Mouse (Mus musculus) spleen, embryonic (tissue): ENCODE results near the gene Coch.
"Not testable (repeated sequence)": the region's sequence is repeated elsewhere in the genome, so short reads cannot be mapped to it uniquely, and the experiment has no call there.

Experiments used
- CTCF ChIA-PET: fragments of 350-600 bp; sonication (Branson Sonifier 250); formaldehyde crosslinking; loops from one replicate; lab custom pipeline; 2022; lab: Charles Lee

The Coch gene

GRCm38 (mm10) chr12:51636689-51637470 is 43.7 kb downstream of the Coch start:
- CTCF ChIA-PET = interaction anchor here (0.6 kb wide), 1 partner anchor 185 kb away, joined by 8 read pairs; no protein-coding TSS in a partner anchor

GRCm38 (mm10) chr12:51641871-51642270 is 48.7 kb downstream of the Coch start:
- CTCF ChIA-PET = no interaction called here

- CTCF ChIA-PET = not testable (repeated sequence)
Observed at GRCm38 (mm10) chr12:51649401-51649800, 56.3 kb downstream of the Coch start.
